Mouse (Mus musculus) c-Kit-positive CD71-negative TER-119-negative erythroid progenitor cells, embryonic 14.5 days (primary cell): ENCODE measurements around the gene Slc25a53.
"Not testable (repeated sequence)": the region's sequence is repeated elsewhere in the genome, so short reads cannot be mapped to it uniquely, and the experiment has no call there.

Experiments used
- DNase-seq: peaks from one replicate; pipeline ENCODE4 v3.0.0-alpha.2; 2013; ENCODE audit warnings: low read depth

Slc25a53 gene

DNA sequence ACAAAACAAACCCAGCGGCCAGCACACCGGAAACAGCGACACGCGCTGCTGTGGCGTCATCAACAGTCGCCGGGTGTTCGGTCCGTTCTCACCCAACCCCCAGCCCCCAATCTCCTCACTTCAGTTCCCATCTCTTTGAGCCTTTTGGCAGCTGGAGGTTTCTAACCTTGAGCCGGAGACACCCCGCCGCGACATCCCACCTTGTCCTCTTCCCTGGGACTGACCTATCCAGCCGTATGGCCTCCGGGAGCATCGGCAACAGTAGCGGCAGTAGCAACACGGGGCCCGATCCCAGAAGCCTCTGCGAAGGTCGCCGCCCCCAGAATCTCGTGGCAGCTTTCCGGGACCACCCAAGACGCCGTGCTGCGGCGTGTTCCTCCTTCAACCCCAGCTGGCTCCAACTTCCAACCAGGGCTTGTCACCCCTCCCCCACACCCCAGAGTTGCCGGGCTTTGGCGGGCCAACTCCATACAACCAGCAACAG is at the start of gene Slc25a53:
TSS of gene Slc25a53 (minus strand) at position 303 of the 484 bp plus-strand sequence.
- peak; percentile 50 for DNase-seq

DNA sequence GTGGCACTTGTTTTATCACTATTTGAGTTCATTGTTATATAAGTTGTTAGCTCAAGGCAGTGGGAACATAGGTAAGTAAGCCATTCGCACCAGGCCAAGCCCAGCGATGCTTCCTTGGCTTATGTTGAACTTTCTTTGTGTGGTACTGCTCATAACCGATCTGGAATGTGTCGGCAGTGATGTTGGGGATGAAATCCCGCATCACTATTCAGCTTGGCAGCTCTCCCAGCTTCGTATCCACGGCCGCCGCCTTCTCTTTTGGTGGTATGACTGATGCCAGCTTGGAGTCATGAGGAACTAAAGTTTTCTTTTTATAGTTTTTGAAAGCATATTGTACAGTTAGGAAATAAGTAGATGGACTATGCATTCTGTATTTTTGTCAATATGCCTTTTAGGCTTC is 25.1 kb upstream of the Slc25a53 start:
- no peak for DNase-seq

DNA sequence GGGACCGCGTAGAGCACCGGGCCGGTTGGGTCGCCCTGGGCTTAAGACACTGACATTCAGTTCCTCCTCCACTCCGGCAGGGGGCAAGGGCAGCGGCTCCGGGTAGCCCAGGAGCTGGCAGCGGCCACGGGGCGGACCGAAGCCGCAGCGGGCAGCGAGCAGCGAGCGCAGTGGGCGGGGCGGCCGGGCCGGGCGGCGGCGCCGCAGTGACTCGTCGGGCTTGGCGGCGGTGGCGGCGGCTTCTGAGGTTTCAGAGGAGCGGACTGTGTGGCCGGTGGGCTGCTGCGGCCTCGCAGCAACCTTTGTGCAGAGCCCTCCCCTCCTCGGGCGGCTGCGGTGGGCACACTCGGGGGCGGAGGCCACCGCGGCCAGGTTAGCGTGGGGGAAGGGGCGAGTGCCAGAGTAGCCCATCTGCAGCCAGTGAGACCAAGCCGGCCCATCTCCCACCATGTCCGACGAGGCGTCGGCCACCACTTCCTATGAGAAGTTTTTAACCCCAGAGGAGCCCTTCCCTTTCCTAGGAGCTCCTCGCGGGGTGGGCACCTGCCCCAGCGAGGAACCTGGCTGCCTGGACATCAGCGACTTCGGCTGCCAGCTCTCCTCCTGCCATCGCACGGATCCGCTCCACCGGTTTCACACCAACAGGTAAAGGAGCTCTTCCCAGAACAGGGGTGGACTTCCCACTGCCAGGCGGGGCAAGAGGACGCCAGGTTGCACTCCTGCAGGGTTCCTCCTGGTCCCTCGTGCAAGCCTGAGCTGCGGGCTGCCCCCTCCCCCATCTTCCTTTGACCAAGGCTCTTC is 11.5 kb upstream of the Slc25a53 start, which contains the start of gene Fam199x:
TSS of gene Fam199x (plus strand) at position 170 of the 801 bp plus-strand sequence.
- DNase-seq: peak; percentile 38

DNA sequence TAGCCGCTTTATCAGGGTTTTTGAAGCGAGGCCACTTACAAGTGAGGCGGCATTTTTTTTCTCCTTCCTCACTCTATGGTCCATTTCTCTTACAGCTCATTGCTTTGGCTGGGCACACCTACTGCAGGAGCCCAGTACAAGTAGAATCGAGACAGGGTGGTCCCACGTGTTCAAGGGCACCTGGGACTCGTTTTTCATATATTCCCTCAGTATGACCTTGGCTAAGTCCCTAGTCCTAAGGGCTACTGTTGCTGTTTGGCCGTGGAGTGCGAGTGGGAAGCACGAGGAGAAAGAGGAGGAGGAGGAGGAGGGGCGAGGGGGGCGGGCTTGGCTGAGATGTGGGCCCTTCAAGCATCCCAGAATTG is 10.9 kb upstream of the Slc25a53 start:
- no peak for DNase-seq

- DNase-seq: no peak
These were observed 400 bp upstream of the Slc25a53 start for GRCm38 (mm10) chrX:137038502-137038901.

DNA sequence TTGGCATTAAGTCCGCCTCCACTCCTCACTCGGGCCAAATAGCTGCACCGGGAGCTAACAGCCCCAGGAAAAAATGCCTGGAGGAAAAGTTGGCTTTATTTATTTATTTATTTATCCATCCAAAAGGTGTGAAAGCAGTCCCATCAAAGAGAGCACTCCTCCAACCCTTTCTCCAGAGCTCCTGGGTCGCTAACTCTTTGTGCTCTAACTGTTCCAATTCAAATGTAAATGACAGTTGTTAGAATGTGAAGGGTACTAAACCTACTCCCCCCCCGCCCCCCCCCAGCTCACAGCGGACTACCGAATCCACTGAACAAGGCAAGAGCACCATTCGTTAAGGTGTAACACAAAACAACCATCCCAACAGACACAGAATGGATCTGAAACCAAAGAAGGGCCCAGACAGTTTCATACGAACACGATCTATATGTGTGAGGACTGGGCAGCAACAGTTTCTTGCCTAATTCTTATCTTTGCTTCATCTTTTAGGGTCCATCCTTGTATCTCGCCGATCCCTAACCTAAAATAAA is 567 bp downstream of the Slc25a53 start:
- DNase-seq: no peak

GRCm38 (mm10) chrX:137034322-137034721 is 3.8 kb downstream of the Slc25a53 start:
- no peak for DNase-seq

DNA sequence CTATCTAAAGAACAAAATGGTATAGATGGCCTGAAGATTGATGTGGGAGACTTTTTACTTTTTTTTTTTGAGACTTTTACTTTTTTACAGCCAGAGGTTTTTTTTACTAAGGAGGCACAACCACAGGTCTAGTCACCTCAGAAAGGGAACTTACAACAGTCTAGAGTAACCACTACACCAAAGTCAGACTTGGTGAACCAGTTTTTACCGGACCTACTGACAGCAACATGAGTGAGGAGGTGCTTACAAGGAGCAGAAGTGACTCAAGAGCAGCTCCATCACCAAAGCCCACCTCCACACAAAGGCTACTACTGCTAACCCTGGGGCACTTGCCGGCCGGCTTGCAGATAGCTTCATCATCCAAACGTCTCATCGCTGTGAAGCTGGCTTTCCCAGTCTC is 6.4 kb downstream of the Slc25a53 start:
- DNase-seq: no peak

DNA sequence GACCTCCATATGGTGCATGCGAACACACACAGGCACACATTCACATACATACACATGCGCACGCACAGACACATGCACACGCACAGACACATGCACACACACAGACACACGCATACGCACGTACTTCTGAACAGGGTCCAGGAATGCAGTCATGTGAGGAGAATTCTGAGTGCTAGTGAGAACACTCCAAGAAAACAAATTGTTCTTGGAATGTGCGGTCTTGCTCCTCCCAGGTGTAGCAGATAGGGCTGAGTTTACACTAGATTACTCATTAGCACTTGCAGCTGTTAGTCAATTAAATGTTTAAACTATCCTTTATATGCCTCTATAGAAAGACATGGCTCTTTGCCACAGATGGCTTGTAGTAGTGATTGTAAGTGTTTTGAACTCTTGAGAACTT is 7.2 kb downstream of the Slc25a53 start:
- no peak for DNase-seq

GRCm38 (mm10) chrX:137019310-137019709 is 18.8 kb downstream of the Slc25a53 start:
- DNase-seq: peak; percentile 56

DNA sequence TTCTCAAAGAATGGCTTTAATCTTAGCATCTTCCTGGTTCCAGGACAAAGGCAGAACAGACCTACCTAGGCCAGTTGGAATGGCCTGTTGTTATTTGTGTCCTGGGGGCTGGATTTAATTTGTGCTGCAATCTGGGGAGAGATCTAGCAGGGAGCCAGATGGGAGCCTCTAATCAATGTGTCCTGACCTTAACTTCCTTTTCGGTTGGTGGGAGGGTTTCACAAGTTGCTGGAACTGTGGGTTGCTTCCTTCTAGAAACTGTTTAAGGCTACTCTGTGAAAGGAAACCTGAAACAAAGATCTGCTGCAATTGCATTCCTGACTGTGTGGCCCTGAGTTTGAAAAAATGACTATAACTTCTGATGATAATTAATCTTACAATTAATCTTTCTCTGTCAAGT is 20.4 kb downstream of the Slc25a53 start:
- DNase-seq: no peak

GRCm38 (mm10) chrX:137015099-137015709 is 22.9 kb downstream of the Slc25a53 start:
- peak; percentile 36 for DNase-seq

- no peak for DNase-seq
These were observed 41.8 kb downstream of the Slc25a53 start for GRCm38 (mm10) chrX:136996256-136996655.

- no peak for DNase-seq
These were observed 44.5 kb downstream of the Slc25a53 start for GRCm38 (mm10) chrX:136993641-136994040.

DNA sequence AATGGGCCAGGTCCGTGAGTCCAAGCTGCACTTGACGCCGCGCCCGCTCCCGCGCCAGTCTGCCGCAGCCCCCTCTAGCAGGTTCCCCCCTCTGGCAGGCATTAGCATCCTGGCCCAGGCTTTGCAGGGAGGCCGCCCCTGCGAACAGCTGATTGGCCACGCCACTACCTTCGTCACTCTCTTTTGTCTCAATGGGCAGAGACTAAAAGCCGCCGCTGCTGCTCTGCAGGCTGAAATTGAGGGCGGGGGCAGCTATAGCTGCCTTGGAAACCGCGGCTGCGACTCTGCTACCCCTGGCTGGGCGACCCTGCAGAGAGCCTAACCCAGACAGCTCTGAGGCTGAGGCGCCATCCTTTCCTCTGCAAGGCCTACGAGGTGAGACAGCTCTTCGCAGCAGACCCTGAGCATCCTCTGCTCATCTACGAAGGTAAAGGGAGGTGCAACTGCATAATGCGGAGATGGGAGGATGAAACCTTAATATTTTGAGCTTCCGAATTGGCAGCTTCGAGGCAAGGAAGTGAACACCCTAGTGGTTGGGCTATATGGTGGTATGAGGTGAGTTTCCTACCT is 45.0 kb downstream of the Slc25a53 start, which contains the start of gene Zcchc18:
TSS of gene Zcchc18 (plus strand) at position 178 of the 570 bp plus-strand sequence.
- DNase-seq: no peak

DNA sequence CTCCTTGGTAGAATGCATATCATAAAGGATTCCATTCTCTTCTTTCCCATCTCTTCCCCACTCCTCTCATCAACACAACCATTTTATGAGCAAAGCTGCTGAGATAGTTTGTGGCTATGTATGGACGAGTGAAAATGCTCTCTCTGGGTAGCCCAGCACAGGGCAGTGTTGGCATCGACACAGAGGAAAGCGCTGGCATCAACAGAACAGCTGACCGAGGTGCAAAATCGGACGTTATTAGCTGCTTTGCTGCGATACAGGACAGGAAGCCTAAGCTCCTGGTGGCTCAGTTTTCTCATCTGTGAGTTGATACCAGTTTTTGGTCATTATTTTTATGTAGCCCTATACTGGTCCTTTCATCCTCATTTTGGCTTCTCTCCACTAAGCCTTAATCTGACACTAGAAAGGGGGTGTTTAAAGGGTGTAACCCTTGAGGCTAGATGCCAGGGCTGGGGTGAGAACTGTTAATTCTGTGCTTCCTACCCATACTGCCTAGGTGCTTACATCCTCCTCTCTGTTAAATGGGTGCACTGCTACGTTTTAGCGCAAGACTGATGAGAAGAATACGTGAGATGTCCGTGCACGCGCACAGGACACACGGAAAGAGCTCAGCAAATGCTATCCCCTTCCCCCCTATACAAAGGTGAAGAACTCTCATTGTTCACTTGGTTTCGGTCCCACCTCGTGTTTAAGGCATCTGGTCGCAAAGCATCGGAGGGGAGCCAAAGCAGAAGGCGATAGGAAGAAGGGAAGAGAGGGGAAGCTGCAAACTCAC is 45.7 kb downstream of the Slc25a53 start:
- DNase-seq: no peak

- no peak for DNase-seq
These were observed 46.8 kb downstream of the Slc25a53 start for GRCm38 (mm10) chrX:136991274-136991673.

GRCm38 (mm10) chrX:136986039-136986438 is 52.1 kb downstream of the Slc25a53 start:
- DNase-seq: no peak

GRCm38 (mm10) chrX:136978616-136979015 is 59.5 kb downstream of the Slc25a53 start:
- DNase-seq: no peak

DNA sequence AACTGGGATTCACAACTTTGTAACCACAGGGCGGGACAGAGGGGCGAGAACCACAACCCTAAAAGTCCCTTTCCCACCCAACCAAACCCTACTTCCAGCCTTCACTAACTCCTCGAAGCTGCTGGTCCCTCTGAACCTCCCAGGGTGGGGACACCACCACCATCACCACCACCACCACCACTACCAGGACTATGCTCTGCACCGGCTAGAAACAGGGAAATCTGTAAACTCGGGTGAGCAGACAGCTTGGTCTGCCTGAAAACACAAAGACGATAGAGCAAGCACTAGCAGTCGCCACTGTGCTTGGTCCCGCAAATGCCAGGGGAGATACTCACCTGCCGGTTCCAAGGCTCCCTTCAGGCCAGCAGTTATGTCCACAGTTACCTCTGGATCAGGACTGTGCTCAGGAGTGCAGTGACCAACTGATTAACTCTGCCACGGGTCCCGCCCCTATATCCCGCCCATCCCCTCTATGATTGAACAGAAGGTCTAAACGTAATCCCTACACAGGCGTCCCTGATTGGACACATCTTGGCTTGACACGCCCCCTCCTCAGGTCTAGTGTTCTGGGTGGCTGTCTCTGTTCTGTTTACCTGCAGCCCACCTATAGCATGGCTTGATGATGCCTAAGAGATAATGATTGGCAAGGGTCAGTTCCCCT is 61.5 kb downstream of the Slc25a53 start, which contains the start of the genes Tmsb15l and Tmsb15b1:
TSS of gene Tmsb15l (minus strand) at position 446 of the 661 bp plus-strand sequence.
TSS of gene Tmsb15b1 (minus strand) at position 451 of the 661 bp plus-strand sequence.
- DNase-seq: no peak

DNA sequence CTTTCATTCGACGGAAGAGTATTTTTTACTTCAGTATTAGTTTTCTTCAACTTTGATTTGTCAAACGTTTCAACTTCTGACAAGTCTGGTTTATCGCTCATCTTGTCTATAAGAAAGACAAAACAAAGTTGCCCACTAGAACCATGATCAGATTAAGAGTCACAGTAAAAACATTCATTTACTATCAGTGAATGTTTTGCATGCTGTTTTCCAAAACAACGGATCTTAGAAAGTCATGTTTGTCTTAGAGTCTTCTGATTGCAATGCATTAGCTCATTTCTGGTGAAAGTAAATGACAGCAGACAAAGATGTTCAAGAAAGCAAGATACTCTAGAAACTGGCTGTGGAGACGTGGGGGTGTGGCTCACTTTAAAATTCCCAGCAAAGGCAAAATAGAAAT is 62.7 kb downstream of the Slc25a53 start, which contains the start of gene Tmsb15b2:
TSS of gene Tmsb15b2 (minus strand) at position 101 of the 400 bp plus-strand sequence.
- not testable (repeated sequence) for DNase-seq
